Mouse (Mus musculus) CH12.LX (cell line): ENCODE data around the gene Stk19. TPM values are rescaled to one million over a fixed set of nuclear protein-coding genes. Genes with fewer than 3 reads are reported as not detected.

Source experiments
- DNase-seq: peaks from one replicate; pipeline ENCODE4 v3.0.0-alpha.2; 2013; ENCODE audit errors: extremely low read depth
- H3K27ac ChIP-seq: 2 replicates; pipeline ENCODE4 v1.5.1; 2012; ENCODE audit warnings: low read depth, mild to moderate bottlenecking, control low read depth, moderate library complexity; ENCODE audit not compliant: insufficient read depth
- H3K27me3 ChIP-seq: replicated peaks from 2 replicates; pipeline ENCODE3; 2012; ENCODE audit warnings: inconsistent platforms
- H3K36me3 ChIP-seq, 2 experiments: replicated peaks in 1 of 2; 2 replicates each; pipeline versions ENCODE3 to v1.6.1; 2012; ENCODE audit warnings: inconsistent platforms in 1 of 2, low read length in 1 of 2, mild to moderate bottlenecking in 1 of 2, mixed read lengths in 1 of 2, moderate library complexity in 1 of 2; ENCODE audit not compliant: control insufficient read depth in 1 of 2, insufficient read depth in 1 of 2
- H3K4me1 ChIP-seq, 2 experiments: 2 replicates each; pipeline ENCODE4 v1.6.1; 2012; ENCODE audit warnings: inconsistent platforms in 1 of 2, moderate library complexity in 1 of 2; ENCODE audit not compliant: insufficient read depth in 2 of 2, control insufficient read depth in 1 of 2
- H3K4me2 ChIP-seq: 2 replicates; pipeline ENCODE4 v1.6.1; 2012; ENCODE audit warnings: low read depth, mild to moderate bottlenecking, control low read depth; ENCODE audit not compliant: poor library complexity, insufficient read depth, severe bottlenecking
- H3K4me3 ChIP-seq, 3 experiments: fragments of 150-350 bp in 1 of 3; sonication (generic) in 1 of 3; replicated peaks in 1 of 3; 2 replicates each; pipeline versions ENCODE3 to v1.5.1; 2011 to 2012; ENCODE audit warnings: low read depth in 2 of 3, low read length in 2 of 3, mild to moderate bottlenecking in 2 of 3, moderate library complexity in 2 of 3, control low read depth in 1 of 3, improper control_type of control experiment in 1 of 3, inconsistent platforms in 1 of 3, mixed read lengths in 1 of 3; ENCODE audit not compliant: poor library complexity in 1 of 3
- H3K79me2 ChIP-seq: replicated peaks from 2 replicates; pipeline ENCODE4 v1.6.1; 2012; ENCODE audit warnings: mild to moderate bottlenecking, moderate library complexity; ENCODE audit not compliant: control insufficient read depth, poor library complexity, insufficient read depth, severe bottlenecking; ENCODE audit errors: extremely low read depth
- H3K9ac ChIP-seq: 2 replicates; pipeline ENCODE4 v1.6.1; 2012; ENCODE audit warnings: low read depth, mild to moderate bottlenecking, control low read depth, moderate library complexity; ENCODE audit not compliant: insufficient read depth
- H3K9me3 ChIP-seq: replicated peaks from 2 replicates; pipeline ENCODE3; 2012; ENCODE audit warnings: low read length, inconsistent platforms, mixed read lengths
- CHD1 ChIP-seq: IDR thresholded peaks from 2 replicates; pipeline ENCODE4 v1.6.1; 2012; ENCODE audit warnings: low read depth, low read length, improper control_type of control experiment, inconsistent platforms
- CHD2 ChIP-seq: IDR thresholded peaks from 2 replicates; pipeline ENCODE4 v1.6.1; 2011; ENCODE audit warnings: low read length, improper control_type of control experiment
- CTCF ChIP-seq, 2 experiments: IDR thresholded peaks in 1 of 2; conservative IDR thresholded peaks in 1 of 2; 2 replicates each; pipeline ENCODE4 v1.5.1; 2011 to 2012; ENCODE audit warnings: low read depth in 2 of 2, low read length in 2 of 2, improper control_type of control experiment in 1 of 2, inconsistent platforms in 1 of 2, mild to moderate bottlenecking in 1 of 2, moderate library complexity in 1 of 2
- ELF1 ChIP-seq: IDR thresholded peaks from 2 replicates; pipeline ENCODE4 v1.6.1; 2014; ENCODE audit warnings: low read depth, mild to moderate bottlenecking, inconsistent platforms, low read length, improper control_type of control experiment
- HCFC1 ChIP-seq: IDR thresholded peaks from 2 replicates; pipeline ENCODE4 v1.6.1; 2012; ENCODE audit warnings: low read depth, mild to moderate bottlenecking, inconsistent platforms, low read length, improper control_type of control experiment
- JUN ChIP-seq: IDR thresholded peaks from 2 replicates; pipeline ENCODE4 v1.6.1; 2011; ENCODE audit warnings: low read depth, mild to moderate bottlenecking, low read length, improper control_type of control experiment, moderate library complexity; ENCODE audit not compliant: insufficient read depth
- KAT2A ChIP-seq: IDR thresholded peaks from 2 replicates; pipeline ENCODE4 v1.6.1; 2012; ENCODE audit warnings: low read length, improper control_type of control experiment, inconsistent platforms; ENCODE audit not compliant: insufficient replicate concordance
- MAX ChIP-seq: IDR thresholded peaks from 2 replicates; pipeline ENCODE4 v1.6.1; 2011; ENCODE audit warnings: low read length, improper control_type of control experiment
- MYC ChIP-seq: IDR thresholded peaks from 2 replicates; pipeline ENCODE4 v1.6.1; 2011; ENCODE audit warnings: low read depth, mild to moderate bottlenecking, improper control_type of control experiment, low read length
- NELFE ChIP-seq: IDR thresholded peaks from 2 replicates; pipeline ENCODE4 v1.6.1; 2011; ENCODE audit warnings: low read depth, low read length, improper control_type of control experiment
- NRF1 ChIP-seq: IDR thresholded peaks from 2 replicates; pipeline ENCODE4 v1.6.1; 2014; ENCODE audit warnings: low read depth, mild to moderate bottlenecking, inconsistent platforms, low read length, improper control_type of control experiment, moderate library complexity
- POLR2A ChIP-seq: IDR thresholded peaks from 2 replicates; pipeline ENCODE4 v1.6.1; 2011; ENCODE audit warnings: low read depth, mild to moderate bottlenecking, improper control_type of control experiment, low read length
- RCOR1 ChIP-seq: conservative IDR thresholded peaks from 2 replicates; pipeline ENCODE4 v1.6.1; 2012; ENCODE audit warnings: low read depth, mild to moderate bottlenecking, inconsistent platforms, low read length, improper control_type of control experiment
- SIN3A ChIP-seq: IDR thresholded peaks from 2 replicates; pipeline ENCODE4 v1.6.1; 2012; ENCODE audit warnings: low read length, improper control_type of control experiment, inconsistent platforms
- USF1 ChIP-seq: IDR thresholded peaks from 2 replicates; pipeline ENCODE4 v1.6.1; 2014; ENCODE audit warnings: low read depth, mild to moderate bottlenecking, inconsistent platforms, low read length, improper control_type of control experiment
- ZMIZ1 ChIP-seq: IDR thresholded peaks from 2 replicates; pipeline ENCODE4 v1.6.1; 2012; ENCODE audit warnings: low read depth, mild to moderate bottlenecking, inconsistent platforms, low read length, improper control_type of control experiment
- dilution Hi-C: fragments of 300-500 bp; cut with MboI; formaldehyde crosslinking; loops from 2 replicates; pipeline ENCODE4 v1.14.3; 2020; ENCODE audit warnings: low sequenced_read_pairs; ENCODE audit not compliant: extremely low pct_unique_long_range_greater_than_20kb, extremely low pct_ligation_motif_present
- in situ Hi-C: fragments of 300-500 bp; cut with MboI; formaldehyde crosslinking; loops from 3 replicates; pipeline ENCODE4 v1.14.3; 2019; ENCODE audit warnings: low sequenced_read_pairs, low pct_ligation_motif_present, low pct_unique_long_range_greater_than_20kb, mixed read lengths
- polyA plus RNA-seq: library from polyadenylated mRNA; unstranded; fragments of >175 nt; gene quantifications from 2 replicates; pipeline ENCODE4 v1.2.1, GENCODE M21; 2012; ENCODE audit warnings: low read depth; ENCODE audit not compliant: insufficient read length
- total RNA-seq, 2 experiments: library from RNA; depleted of rRNA; stranded (reverse); fragments of 300-350 nt in 1 of 2; fragments of >200 nt in 1 of 2; gene quantifications; 2 replicates each; pipeline ENCODE4 v1.2.3; 2012 to 2014

The Stk19 gene
- total and polyA plus RNA-seq, 3 experiments: 22.6 to 37.1 (median 27.7) TPM

GRCm38 (mm10) chr17:34885615-34886014, 48.9 kb upstream of the Stk19 start:
- H3K9me3 ChIP-seq: peaks cover 5% of the 10 kb centered on the region
- no peak overlapping the region for H3K4me2 ChIP-seq
- no peak overlapping the region for H3K4me3 ChIP-seq
- in situ Hi-C loops: no loop called here
- H3K9ac ChIP-seq: no peak overlapping the region
- TF ChIP-seq POLR2A (no peak), CTCF (conservative IDR thresholded peaks at IDR 0.05 in 1 of 2, IDR thresholded peaks at IDR 0.05 in 1 of 2; ENCODE audit: low read depth in 2 of 2, low read length in 2 of 2) (no peak), SIN3A (no peak), RCOR1 (no peak)
- H3K79me2 ChIP-seq: no peaks in the 10 kb centered on the region
- no peak for DNase-seq
- dilution Hi-C loops: no loop called here
- H3K27ac ChIP-seq: no peak overlapping the region
- H3K36me3 ChIP-seq: no peaks in the 10 kb centered on the region
- H3K27me3 ChIP-seq: no peaks in the 10 kb centered on the region
- peaks cover 11 to 31% of the 10 kb centered on the region in 2 experiments; a peak in 3 of 4 replicates for H3K4me1 ChIP-seq

GRCm38 (mm10) chr17:34884704-34885103, 48.0 kb upstream of the Stk19 start:
- no peak for DNase-seq
- Histone ChIP-seq H3K36me3 (no peaks in the 10 kb centered on the region), H3K4me3 (no peak overlapping the region), H3K9ac (no peak overlapping the region), H3K4me2 (no peak overlapping the region), H3K4me1 (peaks cover 14 to 36% of the 10 kb centered on the region in 2 experiments), H3K9me3 (peaks cover 5% of the 10 kb centered on the region), H3K27me3 (no peaks in the 10 kb centered on the region), H3K79me2 (no peaks in the 10 kb centered on the region), H3K27ac (no peak overlapping the region)
- dilution Hi-C loops: no loop called here
- in situ Hi-C loops: no loop called here
- TF ChIP-seq MAX (no peak), HCFC1 (no peak), NELFE (no peak), MYC (no peak), CHD2 (no peak), ELF1 (no peak)

GRCm38 (mm10) chr17:34883332-34883731, 46.6 kb upstream of the Stk19 start:
- dilution Hi-C loops: no loop called here
- H3K9me3 ChIP-seq: peaks cover 5% of the 10 kb centered on the region
- DNase-seq: no peak
- no peak overlapping the region for H3K4me3 ChIP-seq
- no peaks in the 10 kb centered on the region for H3K36me3 ChIP-seq
- H3K27ac ChIP-seq: no peak overlapping the region
- no peaks in the 10 kb centered on the region for H3K79me2 ChIP-seq
- TF ChIP-seq ELF1 (peak; percentile 39; the same call in 1 of the 2 replicates), MAX (no peak), NELFE (no peak), JUN (no peak), CHD1 (no peak), USF1 (no peak), KAT2A (no peak), NRF1 (no peak), CTCF (conservative IDR thresholded peaks at IDR 0.05 in 1 of 2, IDR thresholded peaks at IDR 0.05 in 1 of 2; ENCODE audit: low read depth in 2 of 2, low read length in 2 of 2) (peak in 1 of 2 experiments; percentile 29; a peak in 2 of 4 replicates), HCFC1 (no peak), ZMIZ1 (no peak)
- TF ChIP-seq, all 38 proteins: peak for 2
- Histone ChIP-seq H3K27me3 (no peaks in the 10 kb centered on the region), H3K4me1 (peaks cover 14 to 44% of the 10 kb centered on the region in 2 experiments), H3K4me2 (no peak overlapping the region), H3K9ac (no peak overlapping the region)
- in situ Hi-C loops: no loop called here
